Mouse (Mus musculus): Measurements from ENCODE around the gene Rps24. TPM values are rescaled to one million over a fixed set of nuclear protein-coding genes. Genes with fewer than 3 reads are reported as not detected.
"Not testable (repeated sequence)": the region's sequence is repeated elsewhere in the genome, so short reads cannot be mapped to it uniquely, and the experiment has no call there.

The Rps24 gene
- 1,045 and 1,076 TPM in 2 replicates for polyA plus RNA-seq (2016; fragmentation: Nextera tagmentation; extraction: Ambion mirVana)

DNA sequence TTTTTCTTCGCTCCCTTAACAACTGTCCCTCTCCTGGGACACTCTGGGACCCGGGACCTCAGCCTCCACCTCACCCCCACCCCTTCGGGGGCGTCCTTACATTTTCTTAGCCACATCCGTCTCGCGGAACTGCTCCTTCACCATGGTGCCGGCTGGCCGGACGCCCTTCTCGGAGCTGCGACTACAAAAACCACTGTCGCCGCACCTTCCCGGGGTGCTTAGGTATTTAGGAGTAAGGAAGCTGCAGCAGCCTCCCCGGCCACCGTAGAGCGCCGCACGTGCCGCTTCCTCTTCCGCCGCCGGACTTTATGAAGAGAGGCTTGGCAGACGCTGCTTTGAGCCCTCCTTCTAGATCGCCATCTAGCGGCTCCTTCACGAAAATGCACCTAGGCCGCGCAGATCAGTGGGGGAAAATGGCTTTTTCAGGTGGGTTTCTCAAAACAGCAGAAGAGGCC lies at the start of gene Rps24, which contains the start of gene Polr3a:
Rps24 (plus strand) TSS at position 353 of the 455 bp plus-strand sequence.
Polr3a (minus strand) TSS at position 286 of the 455 bp plus-strand sequence.
- H3K4me1 ChIP-seq, result peaks cover 18% of the 10 kb centered on the region
- peak within 1 kb of the TSS; percentile 47; the same call in 1 of the 2 replicates for H3K27ac ChIP-seq

GRCm38 (mm10) chr14:24443529-24443928 lies 43.4 kb upstream of the Rps24 start:
- not testable (repeated sequence) for H3K27ac ChIP-seq
- 31% methylated on average over 4 of the region's 4 CpGs for WGBS (ENCODE audit: insufficient replicate concordance)

More for the DNA sequence above, at the start of gene Rps24, which contains the start of gene Polr3a:
- Histone ChIP-seq H3K27me3 (replicated peaks) (no peaks in the 10 kb centered on the region), H3K4me2 (peak within 1 kb of the TSS; percentile 84), H3K9ac (peak within 1 kb of the TSS; percentile 80), H3K4me3 (peak within 1 kb of the TSS; percentile 92), H3K9me3 (replicated peaks) (no peaks in the 10 kb centered on the region), H3K36me3 (peaks cover 32% of the 10 kb centered on the region)
- under 1% methylated on average over 30 of the region's 30 CpGs for WGBS (ENCODE audit: insufficient replicate concordance)
- ATAC-seq, result peak; percentile 57

GRCm38 (mm10) chr14:24458191-24458590 lies 28.7 kb upstream of the Rps24 start:
- H3K36me3 ChIP-seq, result peaks cover 99% of the 10 kb centered on the region
- no peaks in the 10 kb centered on the region for H3K9me3 ChIP-seq (replicated peaks)
- no peak overlapping the region for H3K4me2 ChIP-seq
- ATAC-seq, result no peak
- no peaks in the 10 kb centered on the region for H3K27me3 ChIP-seq (replicated peaks)
- H3K9ac ChIP-seq, result no peak overlapping the region
- no peak overlapping the region for H3K4me3 ChIP-seq
- no peaks in the 10 kb centered on the region for H3K4me1 ChIP-seq
- 85% methylated on average over 3 of the region's 3 CpGs for WGBS (ENCODE audit: insufficient replicate concordance)
- H3K27ac ChIP-seq, result no peak overlapping the region

More at GRCm38 (mm10) chr14:24443529-24443928, 43.4 kb upstream of the Rps24 start:
- not testable (repeated sequence) for H3K4me2 ChIP-seq; H3K4me1 ChIP-seq; H3K4me3 ChIP-seq; H3K27me3 ChIP-seq (replicated peaks); H3K9ac ChIP-seq; H3K9me3 ChIP-seq (replicated peaks)
- H3K36me3 ChIP-seq, result peaks cover 18% of the 10 kb centered on the region
- ATAC-seq, result peak; percentile 24; the same call in 1 of the 2 replicates

- H3K9me3 ChIP-seq (replicated peaks), result no peaks in the 10 kb centered on the region
- WGBS (ENCODE audit: insufficient replicate concordance), result 85% methylated on average over 6 of the region's 6 CpGs
- H3K27ac ChIP-seq, result no peak overlapping the region
- no peaks in the 10 kb centered on the region for H3K27me3 ChIP-seq (replicated peaks)
- peaks cover 98% of the 10 kb centered on the region for H3K36me3 ChIP-seq
- H3K4me2 ChIP-seq, result no peak overlapping the region
- H3K9ac ChIP-seq, result no peak overlapping the region
- no peak overlapping the region for H3K4me3 ChIP-seq
- ATAC-seq, result no peak
- H3K4me1 ChIP-seq, result no peaks in the 10 kb centered on the region
These were observed 18.1 kb upstream of the Rps24 start for GRCm38 (mm10) chr14:24468806-24469205.

DNA sequence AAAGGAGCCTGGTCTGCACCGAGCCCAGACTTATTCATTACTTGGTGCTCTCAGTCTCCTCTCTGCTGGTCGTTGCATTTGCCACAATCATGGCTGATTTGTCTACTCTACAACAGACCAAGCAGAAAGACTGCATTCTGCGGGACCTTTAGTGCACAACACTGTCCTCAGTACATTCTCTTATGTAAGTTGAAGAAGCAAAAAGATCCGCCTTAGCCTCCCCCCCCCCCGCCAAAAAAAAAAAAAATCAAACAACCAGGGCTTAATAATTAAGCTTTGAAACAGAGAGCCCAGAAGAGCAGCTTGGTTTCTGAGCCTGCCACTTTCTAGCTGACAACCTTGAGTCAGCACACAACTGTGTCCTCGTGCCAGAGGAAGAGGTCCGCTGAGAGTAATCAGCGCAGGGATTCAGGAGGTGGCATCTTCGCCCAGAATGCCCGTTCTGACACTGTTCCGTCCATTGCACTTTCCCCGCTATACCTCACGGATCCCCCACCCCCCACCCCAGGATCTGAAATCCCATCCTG lies 621 bp upstream of the Rps24 start:
- WGBS (ENCODE audit: insufficient replicate concordance), result 5% methylated on average over 13 of the region's 13 CpGs
- peaks cover 18% of the 10 kb centered on the region for H3K4me1 ChIP-seq
- H3K27me3 ChIP-seq (replicated peaks), result no peaks in the 10 kb centered on the region
- H3K4me3 ChIP-seq, result peak overlapping the region; percentile 92
- H3K4me2 ChIP-seq, result peak overlapping the region; percentile 84
- H3K9me3 ChIP-seq (replicated peaks), result no peaks in the 10 kb centered on the region
- H3K36me3 ChIP-seq, result peaks cover 34% of the 10 kb centered on the region
- ATAC-seq, result peak; percentile 10; the same call in 1 of the 2 replicates
- H3K9ac ChIP-seq, result peak overlapping the region; percentile 80
- H3K27ac ChIP-seq, result peak overlapping the region; percentile 47; the same call in 1 of the 2 replicates

GRCm38 (mm10) chr14:24489772-24490171 lies 2.8 kb downstream of the Rps24 start:
- H3K36me3 ChIP-seq, result peaks cover 33% of the 10 kb centered on the region
- not testable (repeated sequence) for H3K9me3 ChIP-seq (replicated peaks); H3K9ac ChIP-seq; H3K4me3 ChIP-seq; H3K27ac ChIP-seq; ATAC-seq; H3K27me3 ChIP-seq (replicated peaks); H3K4me2 ChIP-seq
- peaks cover 47% of the 10 kb centered on the region for H3K4me1 ChIP-seq
- 74% methylated on average over 7 of the region's 7 CpGs for WGBS (ENCODE audit: insufficient replicate concordance)

DNA sequence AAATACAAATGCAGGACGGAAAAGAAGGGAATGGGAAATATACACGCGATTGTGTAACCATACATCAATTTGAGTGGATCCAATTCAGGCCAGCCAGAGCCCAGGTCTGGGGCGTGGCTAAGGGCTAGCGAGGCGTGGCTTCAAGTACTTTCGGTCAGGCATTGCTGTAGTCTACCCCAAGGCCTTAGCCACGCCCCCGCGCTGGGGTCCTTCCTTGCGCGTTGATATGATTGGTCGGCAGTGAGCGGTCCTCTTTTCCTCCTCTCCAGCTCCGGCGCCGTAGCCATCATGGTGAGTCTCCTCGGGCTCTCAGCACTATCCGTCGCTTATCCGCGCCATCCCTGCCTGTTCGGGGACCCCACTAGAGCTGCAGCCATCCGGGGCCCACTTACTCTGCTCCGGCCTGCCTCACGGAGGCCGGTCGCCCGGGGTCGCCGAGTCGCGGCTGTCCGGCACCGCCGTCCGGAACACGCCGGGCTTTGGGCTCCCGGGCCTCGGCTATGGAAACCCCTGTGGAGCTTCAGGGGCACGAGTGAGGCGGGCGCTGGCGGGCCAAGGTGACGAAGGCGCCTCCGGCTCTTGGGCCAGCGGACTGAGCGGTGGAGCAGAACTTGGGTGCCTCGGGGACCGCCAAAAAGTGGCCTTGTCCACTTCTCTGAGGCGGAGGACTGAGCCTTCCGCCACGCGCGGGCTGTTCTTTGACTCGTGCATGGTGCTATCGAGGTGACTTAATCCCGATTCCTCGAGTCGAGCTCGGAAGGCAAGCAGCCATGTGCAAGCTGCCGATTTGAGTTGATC lies 3.7 kb downstream of the Rps24 start:
- Histone ChIP-seq H3K4me1 (peaks cover 43% of the 10 kb centered on the region), H3K4me3 (peak overlapping the region; percentile 79), H3K4me2 (peak overlapping the region; percentile 82), H3K27ac (peak overlapping the region; percentile 77), H3K9me3 (replicated peaks) (no peaks in the 10 kb centered on the region), H3K27me3 (replicated peaks) (no peaks in the 10 kb centered on the region), H3K36me3 (peaks cover 42% of the 10 kb centered on the region), H3K9ac (peak overlapping the region; percentile 93)
- under 1% methylated on average over 64 of the region's 64 CpGs for WGBS (ENCODE audit: insufficient replicate concordance)
- ATAC-seq, result peak; percentile 89

- Histone ChIP-seq H3K9me3 (replicated peaks) (no peaks in the 10 kb centered on the region), H3K27me3 (replicated peaks) (no peaks in the 10 kb centered on the region), H3K4me1 (peaks cover 38% of the 10 kb centered on the region), H3K36me3 (peaks cover 49% of the 10 kb centered on the region), H3K9ac (peak overlapping the region; percentile 93), H3K4me2 (peak overlapping the region; percentile 82), H3K4me3 (peak overlapping the region; percentile 79), H3K27ac (peak overlapping the region; percentile 77)
- ATAC-seq, result no peak
- WGBS (ENCODE audit: insufficient replicate concordance), result under 1% methylated on average over 11 of the region's 11 CpGs
These were observed 4.5 kb downstream of the Rps24 start for GRCm38 (mm10) chr14:24491266-24491981.

DNA sequence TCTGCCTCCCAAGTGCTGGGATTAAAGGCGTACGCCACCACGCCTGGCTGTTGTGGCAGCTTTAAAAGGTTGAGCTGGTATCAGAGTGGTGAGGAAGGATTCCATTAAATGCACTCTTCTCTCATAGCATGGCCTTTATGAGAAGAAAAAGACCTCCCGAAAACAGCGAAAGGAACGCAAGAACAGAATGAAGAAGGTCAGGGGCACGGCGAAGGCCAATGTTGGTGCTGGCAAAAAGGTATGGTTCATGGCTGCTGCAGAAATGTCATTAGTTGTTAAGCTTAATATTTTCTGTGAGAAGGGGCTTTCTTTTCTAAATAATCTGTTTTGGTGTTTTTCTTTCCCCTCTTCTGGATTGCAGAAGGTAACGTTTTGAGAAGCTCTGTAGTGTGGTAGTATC lies 6.3 kb downstream of the Rps24 start:
- peaks cover 41% of the 10 kb centered on the region for H3K4me1 ChIP-seq
- H3K9ac ChIP-seq, result peak overlapping the region; percentile 93
- H3K27ac ChIP-seq, result 0 out of 2 replicates have a peak overlapping the region, but pooled peaks have one; percentile 3
- ATAC-seq, result no peak
- peaks cover 68% of the 10 kb centered on the region for H3K36me3 ChIP-seq
- no peaks in the 10 kb centered on the region for H3K9me3 ChIP-seq (replicated peaks)
- peak overlapping the region; percentile 82 for H3K4me2 ChIP-seq
- H3K4me3 ChIP-seq, result peak overlapping the region; percentile 79
- 68% methylated on average over 9 of the region's 9 CpGs for WGBS (ENCODE audit: insufficient replicate concordance)
- no peaks in the 10 kb centered on the region for H3K27me3 ChIP-seq (replicated peaks)

DNA sequence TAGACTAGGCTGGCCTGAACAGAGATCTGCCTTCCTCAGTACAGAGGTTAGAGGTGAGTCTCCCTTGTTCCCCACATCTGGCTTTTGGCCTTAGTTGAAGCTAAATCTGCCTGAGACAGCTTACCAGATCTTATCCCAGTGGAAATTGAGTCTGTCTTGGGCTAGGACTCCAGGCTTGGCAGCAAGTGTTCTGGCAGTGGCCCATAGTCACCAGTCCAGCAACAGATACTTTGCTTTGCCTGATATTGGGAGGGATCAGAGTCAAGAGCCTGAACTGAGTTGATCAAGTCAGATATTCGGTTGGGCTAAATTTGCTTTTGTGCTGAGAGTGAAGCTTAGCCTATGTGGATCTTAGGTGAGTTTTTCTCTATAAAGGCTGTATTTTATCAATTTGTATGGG lies 9.6 kb downstream of the Rps24 start:
- H3K4me3 ChIP-seq, result no peak overlapping the region
- H3K9me3 ChIP-seq (replicated peaks), result no peaks in the 10 kb centered on the region
- H3K4me2 ChIP-seq, result no peak overlapping the region
- no peak for ATAC-seq
- no peak overlapping the region for H3K27ac ChIP-seq
- whole genome bisulfite sequencing (ENCODE audit: insufficient replicate concordance), result 80% methylated on average over 1 of the region's 1 CpGs
- H3K4me1 ChIP-seq, result peaks cover 46% of the 10 kb centered on the region
- no peak overlapping the region for H3K9ac ChIP-seq
- no peaks in the 10 kb centered on the region for H3K27me3 ChIP-seq (replicated peaks)
- peaks cover 87% of the 10 kb centered on the region for H3K36me3 ChIP-seq

- H3K36me3 ChIP-seq, result peaks cover 78% of the 10 kb centered on the region
- ATAC-seq, result no peak
These were observed 10.5 kb downstream of the Rps24 start for GRCm38 (mm10) chr14:24497443-24497842.

More at GRCm38 (mm10) chr14:24497443-24497842, 10.5 kb downstream of the Rps24 start:
- no peaks in the 10 kb centered on the region for H3K9me3 ChIP-seq (replicated peaks)
- H3K9ac ChIP-seq, result no peak overlapping the region
- no peak overlapping the region for H3K4me2 ChIP-seq
- no peak overlapping the region for H3K4me3 ChIP-seq
- no peaks in the 10 kb centered on the region for H3K27me3 ChIP-seq (replicated peaks)
- H3K4me1 ChIP-seq, result peaks cover 39% of the 10 kb centered on the region
- WGBS (ENCODE audit: insufficient replicate concordance), result 76% methylated on average over 1 of the region's 1 CpGs
- H3K27ac ChIP-seq, result 0 out of 2 replicates have a peak overlapping the region, but pooled peaks have one; percentile 13
